Mouse (Mus musculus): Measurements from ENCODE around the gene Palm2. TPM values are rescaled to one million over a fixed set of nuclear protein-coding genes. Genes with fewer than 3 reads are reported as not detected.
A peak's percentile ranks its signal among the peaks of the same experiment; 100 is the strongest.

Gene Palm2
- polyA plus RNA-seq, 1 experiment from 2014 or later = 7.0 TPM

DNA sequence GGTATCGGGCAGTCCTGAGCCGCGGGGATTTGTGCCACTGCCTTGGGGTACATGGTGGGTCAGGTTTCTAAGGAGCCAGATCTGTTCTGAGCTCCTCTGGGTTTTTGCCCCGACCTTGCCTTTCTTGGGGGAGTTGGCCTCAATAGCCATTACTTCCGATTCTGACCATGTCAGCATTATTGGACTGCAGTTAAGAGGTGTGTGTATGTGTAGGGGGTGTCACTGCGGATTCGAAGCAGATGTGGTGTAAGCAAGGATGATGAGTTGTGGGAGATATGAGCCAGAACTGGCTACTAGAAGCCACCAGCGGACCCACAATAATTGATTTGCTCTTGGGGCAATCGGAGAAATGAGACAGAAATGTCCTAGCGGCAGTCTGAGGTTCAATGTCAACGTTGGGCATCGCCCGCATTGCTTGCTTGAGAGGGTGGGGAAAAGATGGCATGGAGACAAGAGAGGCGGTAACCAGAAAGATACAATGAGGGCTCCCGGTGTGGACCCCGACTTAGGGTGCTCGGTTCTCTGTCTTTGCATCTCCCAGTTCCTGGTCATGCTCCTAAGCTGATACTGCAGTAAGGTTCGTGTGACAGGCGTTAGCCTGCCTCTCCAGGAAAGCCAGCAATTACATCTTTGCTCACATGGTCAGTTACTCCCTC lies 786 bp downstream of the Palm2 start:
- peaks cover 12% of the 10 kb centered on the region for H3K27me3 ChIP-seq (ENCODE audit: control insufficient read depth, insufficient read depth, low read length)
- WGBS = 20% methylated on average over 19 of the region's 19 CpGs
- ATAC-seq (ENCODE audit: insufficient number of reproducible peaks, insufficient read depth, low FRiP score, low read depth) = no peak
- peaks cover 4% of the 10 kb centered on the region; the same call in 1 of the 2 replicates for H3K4me1 ChIP-seq (ENCODE audit: control insufficient read depth, insufficient read depth, low read length)
- no peaks in the 10 kb centered on the region for H3K9me3 ChIP-seq (ENCODE audit: control insufficient read depth, low read depth, low read length)
- no peak overlapping the region for H3K27ac ChIP-seq (ENCODE audit: low read length)
- H3K4me3 ChIP-seq (ENCODE audit: low read depth, low read length) = peak overlapping the region; percentile 50
- no peak overlapping the region for H3K9ac ChIP-seq (replicated peaks; ENCODE audit: low read depth, low read length)
- peak overlapping the region; percentile 100 for H3K4me2 ChIP-seq (replicated peaks; ENCODE audit: low read depth, low read length)
- H3K36me3 ChIP-seq (ENCODE audit: control insufficient read depth, insufficient read depth, low read length) = no peaks in the 10 kb centered on the region

DNA sequence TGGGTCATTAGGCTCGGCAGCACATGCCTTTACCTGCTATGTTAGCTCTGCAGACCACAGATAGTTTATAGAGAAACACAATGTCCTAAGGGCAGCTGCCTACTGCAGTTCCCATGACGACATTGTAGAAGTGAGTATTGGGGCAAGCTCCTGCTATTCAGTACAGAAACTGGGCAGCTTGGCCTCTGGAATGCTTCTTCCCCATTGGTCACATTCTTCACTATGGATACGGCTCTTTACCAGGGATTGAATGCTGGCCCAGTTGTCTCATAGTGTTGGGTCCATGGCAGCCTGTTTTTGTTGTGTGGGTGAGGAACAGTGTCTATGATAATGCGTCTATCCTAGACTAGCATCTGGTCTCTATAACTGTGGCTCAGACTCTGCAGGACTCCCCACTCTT lies 2.2 kb downstream of the Palm2 start:
- Histone ChIP-seq H3K4me1 (ENCODE audit: control insufficient read depth, insufficient read depth, low read length) (peaks cover 4% of the 10 kb centered on the region; the same call in 1 of the 2 replicates), H3K4me2 (replicated peaks; ENCODE audit: low read depth, low read length) (no peak overlapping the region), H3K27ac (ENCODE audit: low read length) (no peak overlapping the region), H3K9me3 (ENCODE audit: control insufficient read depth, low read depth, low read length) (no peaks in the 10 kb centered on the region), H3K27me3 (ENCODE audit: control insufficient read depth, insufficient read depth, low read length) (peaks cover 12% of the 10 kb centered on the region), H3K9ac (replicated peaks; ENCODE audit: low read depth, low read length) (no peak overlapping the region), H3K4me3 (ENCODE audit: low read depth, low read length) (no peak overlapping the region), H3K36me3 (ENCODE audit: control insufficient read depth, insufficient read depth, low read length) (no peaks in the 10 kb centered on the region)
- no peak for ATAC-seq (ENCODE audit: insufficient number of reproducible peaks, insufficient read depth, low FRiP score, low read depth)
- 61% methylated on average over 4 of the region's 4 CpGs for WGBS

DNA sequence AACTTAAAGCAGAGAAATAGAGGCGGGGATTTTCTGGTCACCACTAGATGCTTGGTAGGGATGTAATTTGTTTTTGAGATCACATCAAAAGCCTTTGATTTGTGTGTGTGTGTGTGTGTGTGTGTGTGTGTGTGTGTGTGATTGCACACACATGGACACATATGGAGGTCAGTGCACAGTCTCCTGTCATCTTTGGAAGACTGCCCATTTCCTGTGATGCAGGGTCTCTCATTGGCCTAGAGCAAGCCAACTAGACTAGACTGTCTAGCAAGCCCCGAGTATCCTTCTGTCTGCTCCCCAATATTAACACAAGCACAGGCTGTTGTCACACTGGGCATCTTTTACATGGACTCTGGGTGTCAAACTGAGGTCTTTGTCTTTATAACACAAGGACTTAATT lies 12.0 kb downstream of the Palm2 start:
- H3K27ac ChIP-seq (ENCODE audit: low read length) = no peak overlapping the region
- H3K9ac ChIP-seq (replicated peaks; ENCODE audit: low read depth, low read length) = no peak overlapping the region
- 69% methylated on average over 2 of the region's 2 CpGs for WGBS
- H3K4me1 ChIP-seq (ENCODE audit: control insufficient read depth, insufficient read depth, low read length) = no peaks in the 10 kb centered on the region
- H3K9me3 ChIP-seq (ENCODE audit: control insufficient read depth, low read depth, low read length) = no peaks in the 10 kb centered on the region
- H3K4me3 ChIP-seq (ENCODE audit: low read depth, low read length) = no peak overlapping the region
- ATAC-seq (ENCODE audit: insufficient number of reproducible peaks, insufficient read depth, low FRiP score, low read depth) = no peak
- no peak overlapping the region for H3K4me2 ChIP-seq (replicated peaks; ENCODE audit: low read depth, low read length)
- H3K36me3 ChIP-seq (ENCODE audit: control insufficient read depth, insufficient read depth, low read length) = no peaks in the 10 kb centered on the region
- no peaks in the 10 kb centered on the region for H3K27me3 ChIP-seq (ENCODE audit: control insufficient read depth, insufficient read depth, low read length)

DNA sequence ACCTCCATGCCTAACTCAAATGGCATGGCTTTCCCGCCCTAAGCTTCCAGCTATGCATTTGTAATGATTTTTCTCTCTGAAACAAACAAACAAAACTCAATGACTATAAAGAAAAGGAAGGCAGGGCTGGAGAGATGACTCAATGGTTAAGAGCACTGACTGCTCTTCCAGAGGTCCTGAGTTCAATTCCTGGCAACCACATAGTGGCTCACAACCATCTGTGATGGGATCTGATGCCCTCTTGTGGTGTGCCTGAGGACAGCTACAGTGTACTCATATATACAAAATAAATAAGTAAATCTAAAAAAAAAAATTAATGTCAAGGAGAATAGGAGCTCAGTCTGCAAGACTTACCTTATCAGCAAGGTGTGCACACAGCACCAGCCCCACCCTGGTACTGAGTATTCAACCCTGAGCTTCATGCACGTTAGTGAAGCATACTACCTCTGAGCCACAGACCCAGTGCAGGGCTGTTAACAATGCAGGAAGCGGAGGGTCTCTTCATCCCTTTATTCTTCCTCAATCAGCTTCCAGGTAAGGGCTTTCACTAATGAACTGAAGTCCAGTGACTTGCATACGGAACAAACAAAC lies 12.9 kb downstream of the Palm2 start:
- Histone ChIP-seq H3K9ac (replicated peaks; ENCODE audit: low read depth, low read length) (no peak overlapping the region), H3K27me3 (ENCODE audit: control insufficient read depth, insufficient read depth, low read length) (no peaks in the 10 kb centered on the region), H3K4me2 (replicated peaks; ENCODE audit: low read depth, low read length) (no peak overlapping the region), H3K27ac (ENCODE audit: low read length) (no peak overlapping the region), H3K4me1 (ENCODE audit: control insufficient read depth, insufficient read depth, low read length) (no peaks in the 10 kb centered on the region), H3K9me3 (ENCODE audit: control insufficient read depth, low read depth, low read length) (no peaks in the 10 kb centered on the region), H3K36me3 (ENCODE audit: control insufficient read depth, insufficient read depth, low read length) (no peaks in the 10 kb centered on the region), H3K4me3 (ENCODE audit: low read depth, low read length) (no peak overlapping the region)
- ATAC-seq (ENCODE audit: insufficient number of reproducible peaks, insufficient read depth, low FRiP score, low read depth) = no peak
- 63% methylated on average over 4 of the region's 4 CpGs for WGBS

DNA sequence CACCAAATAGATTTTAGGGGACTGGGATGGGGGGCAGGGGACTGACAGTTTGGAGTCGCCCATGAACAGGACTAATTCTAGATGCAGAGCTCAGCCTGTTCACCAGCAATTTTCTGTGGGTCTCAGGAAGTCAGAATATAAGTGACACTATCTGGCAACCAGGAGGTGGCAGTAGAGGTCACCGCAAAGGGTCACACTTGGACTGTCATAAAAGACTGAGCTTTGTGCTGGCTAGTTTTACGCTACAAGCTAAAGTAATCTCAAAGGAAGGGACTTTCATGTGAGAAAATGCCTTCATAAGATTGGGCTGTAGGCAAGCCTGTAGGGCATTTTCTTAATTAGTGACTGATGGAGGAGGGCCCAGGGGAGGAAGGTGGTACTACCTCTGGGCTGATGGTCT lies 17.8 kb downstream of the Palm2 start:
- ATAC-seq (ENCODE audit: insufficient number of reproducible peaks, insufficient read depth, low FRiP score, low read depth) = 0 out of 2 replicates have a peak, but pooled peaks have one; percentile 46
- WGBS = 32% methylated on average over 3 of the region's 3 CpGs
- H3K9ac ChIP-seq (replicated peaks; ENCODE audit: low read depth, low read length) = no peak overlapping the region

DNA sequence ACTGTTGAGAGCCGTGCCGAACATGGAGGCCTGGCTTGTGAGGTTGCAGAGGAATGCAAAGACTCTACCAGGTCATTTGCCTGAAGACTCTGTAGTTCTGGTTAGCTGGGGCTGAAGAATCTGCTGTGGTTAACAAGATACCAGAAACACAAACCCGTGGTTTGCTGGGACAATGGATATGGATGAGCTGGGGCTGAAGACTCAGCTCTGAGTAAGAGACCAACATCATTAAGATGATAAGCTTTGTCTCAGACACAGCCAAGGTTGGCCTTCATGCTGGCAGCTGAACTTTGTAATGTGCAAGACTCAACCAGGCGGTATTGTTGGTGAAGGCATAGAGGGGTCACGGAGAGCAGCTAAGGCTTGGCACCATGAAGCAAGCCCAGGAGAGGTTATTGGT lies 18.6 kb downstream of the Palm2 start:
- WGBS = 96% methylated on average over 5 of the region's 5 CpGs
- Histone ChIP-seq H3K27ac (ENCODE audit: low read length) (no peak overlapping the region), H3K4me2 (replicated peaks; ENCODE audit: low read depth, low read length) (no peak overlapping the region), H3K9ac (replicated peaks; ENCODE audit: low read depth, low read length) (no peak overlapping the region), H3K4me1 (ENCODE audit: control insufficient read depth, insufficient read depth, low read length) (no peaks in the 10 kb centered on the region), H3K4me3 (ENCODE audit: low read depth, low read length) (no peak overlapping the region), H3K9me3 (ENCODE audit: control insufficient read depth, low read depth, low read length) (no peaks in the 10 kb centered on the region), H3K36me3 (ENCODE audit: control insufficient read depth, insufficient read depth, low read length) (no peaks in the 10 kb centered on the region), H3K27me3 (ENCODE audit: control insufficient read depth, insufficient read depth, low read length) (no peaks in the 10 kb centered on the region)
- ATAC-seq (ENCODE audit: insufficient number of reproducible peaks, insufficient read depth, low FRiP score, low read depth) = no peak

More for the DNA sequence above, 17.8 kb downstream of the Palm2 start:
- H3K36me3 ChIP-seq (ENCODE audit: control insufficient read depth, insufficient read depth, low read length) = no peaks in the 10 kb centered on the region
- H3K27me3 ChIP-seq (ENCODE audit: control insufficient read depth, insufficient read depth, low read length) = no peaks in the 10 kb centered on the region
- no peak overlapping the region for H3K4me3 ChIP-seq (ENCODE audit: low read depth, low read length)
- no peaks in the 10 kb centered on the region for H3K4me1 ChIP-seq (ENCODE audit: control insufficient read depth, insufficient read depth, low read length)
- H3K4me2 ChIP-seq (replicated peaks; ENCODE audit: low read depth, low read length) = no peak overlapping the region
- no peaks in the 10 kb centered on the region for H3K9me3 ChIP-seq (ENCODE audit: control insufficient read depth, low read depth, low read length)
- H3K27ac ChIP-seq (ENCODE audit: low read length) = no peak overlapping the region

DNA sequence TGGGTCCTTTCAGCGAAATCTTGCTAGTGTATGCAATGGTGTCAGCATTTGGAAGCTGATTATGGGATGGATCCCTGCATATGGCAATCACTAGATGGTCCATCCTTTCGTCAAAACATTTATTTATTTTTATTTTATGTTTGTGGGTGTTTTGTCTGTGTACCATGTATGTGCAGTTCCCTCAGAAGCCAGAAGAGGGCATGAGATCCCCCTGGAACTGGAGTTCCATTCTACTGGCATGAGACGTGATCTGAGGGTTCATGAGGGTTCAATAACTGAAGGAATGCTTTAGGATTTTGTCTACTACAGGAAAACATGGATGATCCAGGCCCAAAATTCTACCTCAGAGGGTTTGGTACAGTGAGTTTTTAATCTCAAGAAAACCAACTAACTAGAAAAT lies 28.3 kb downstream of the Palm2 start:
- Histone ChIP-seq H3K4me1 (ENCODE audit: control insufficient read depth, insufficient read depth, low read length) (no peaks in the 10 kb centered on the region), H3K9me3 (ENCODE audit: control insufficient read depth, low read depth, low read length) (no peaks in the 10 kb centered on the region), H3K36me3 (ENCODE audit: control insufficient read depth, insufficient read depth, low read length) (no peaks in the 10 kb centered on the region), H3K27ac (ENCODE audit: low read length) (no peak overlapping the region), H3K4me3 (ENCODE audit: low read depth, low read length) (no peak overlapping the region), H3K4me2 (replicated peaks; ENCODE audit: low read depth, low read length) (no peak overlapping the region), H3K9ac (replicated peaks; ENCODE audit: low read depth, low read length) (no peak overlapping the region), H3K27me3 (ENCODE audit: control insufficient read depth, insufficient read depth, low read length) (no peaks in the 10 kb centered on the region)
- ATAC-seq (ENCODE audit: insufficient number of reproducible peaks, insufficient read depth, low FRiP score, low read depth) = no peak
- WGBS = 50% methylated on average over 2 of the region's 3 CpGs

DNA sequence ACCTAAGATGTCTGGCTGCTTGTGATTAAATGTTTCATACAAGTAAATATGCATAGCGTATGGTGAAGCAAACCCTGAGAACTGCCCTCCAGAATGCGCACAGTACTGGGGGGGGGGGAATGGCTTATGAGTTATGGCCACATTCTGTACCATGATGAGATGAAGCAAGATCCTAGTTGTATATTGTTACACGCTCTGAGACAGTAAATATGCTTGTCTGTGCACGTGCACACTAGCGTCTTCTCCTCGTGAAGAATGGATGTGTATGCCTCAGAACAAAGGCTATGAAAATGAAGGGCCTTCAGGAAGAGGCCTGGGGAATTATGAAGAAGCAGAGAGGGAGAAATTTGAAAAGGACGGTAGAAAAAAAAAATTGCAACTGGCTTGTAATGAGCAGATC lies 48.4 kb downstream of the Palm2 start:
- H3K4me3 ChIP-seq (ENCODE audit: low read depth, low read length) = no peak overlapping the region
- ATAC-seq (ENCODE audit: insufficient number of reproducible peaks, insufficient read depth, low FRiP score, low read depth) = no peak
- no peaks in the 10 kb centered on the region for H3K9me3 ChIP-seq (ENCODE audit: control insufficient read depth, low read depth, low read length)
- H3K4me2 ChIP-seq (replicated peaks; ENCODE audit: low read depth, low read length) = no peak overlapping the region
- WGBS = 82% methylated on average over 7 of the region's 7 CpGs
- H3K27me3 ChIP-seq (ENCODE audit: control insufficient read depth, insufficient read depth, low read length) = no peaks in the 10 kb centered on the region
- no peak overlapping the region for H3K27ac ChIP-seq (ENCODE audit: low read length)
- H3K36me3 ChIP-seq (ENCODE audit: control insufficient read depth, insufficient read depth, low read length) = no peaks in the 10 kb centered on the region
- no peak overlapping the region for H3K9ac ChIP-seq (replicated peaks; ENCODE audit: low read depth, low read length)
- H3K4me1 ChIP-seq (ENCODE audit: control insufficient read depth, insufficient read depth, low read length) = no peaks in the 10 kb centered on the region

DNA sequence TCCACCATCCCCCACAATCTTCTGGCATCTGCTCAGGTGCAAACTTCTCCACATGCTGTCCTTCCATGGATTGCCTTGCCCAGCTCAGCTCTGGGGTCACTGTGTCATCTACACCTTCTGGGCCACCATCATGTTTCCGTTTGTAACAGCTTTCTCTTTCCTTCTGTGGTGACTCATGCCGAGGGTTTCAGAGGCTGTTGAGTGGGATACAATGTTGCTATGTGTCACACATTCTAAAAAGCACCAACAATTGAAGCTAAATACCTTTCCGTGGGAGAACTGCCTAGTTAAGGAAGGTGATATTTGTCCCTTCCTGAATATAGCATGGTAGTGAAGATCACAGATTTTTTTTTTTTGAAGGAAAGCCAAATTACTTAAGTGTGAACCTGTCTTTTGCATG lies 52.3 kb downstream of the Palm2 start:
- H3K9me3 ChIP-seq (ENCODE audit: control insufficient read depth, low read depth, low read length) = no peaks in the 10 kb centered on the region
- H3K9ac ChIP-seq (replicated peaks; ENCODE audit: low read depth, low read length) = no peak overlapping the region
- H3K36me3 ChIP-seq (ENCODE audit: control insufficient read depth, insufficient read depth, low read length) = no peaks in the 10 kb centered on the region
- H3K27me3 ChIP-seq (ENCODE audit: control insufficient read depth, insufficient read depth, low read length) = no peaks in the 10 kb centered on the region
- no peaks in the 10 kb centered on the region for H3K4me1 ChIP-seq (ENCODE audit: control insufficient read depth, insufficient read depth, low read length)
- WGBS = 82% methylated on average over 3 of the region's 3 CpGs
- no peak overlapping the region for H3K4me3 ChIP-seq (ENCODE audit: low read depth, low read length)
- no peak overlapping the region for H3K4me2 ChIP-seq (replicated peaks; ENCODE audit: low read depth, low read length)
- no peak for ATAC-seq (ENCODE audit: insufficient number of reproducible peaks, insufficient read depth, low FRiP score, low read depth)
- H3K27ac ChIP-seq (ENCODE audit: low read length) = no peak overlapping the region
